Mouse (Mus musculus): ENCODE measurements around the gene Sp100.
"Not testable (repeated sequence)": the region's sequence is repeated elsewhere in the genome, so short reads cannot be mapped to it uniquely, and the experiment has no call there.

DNA sequence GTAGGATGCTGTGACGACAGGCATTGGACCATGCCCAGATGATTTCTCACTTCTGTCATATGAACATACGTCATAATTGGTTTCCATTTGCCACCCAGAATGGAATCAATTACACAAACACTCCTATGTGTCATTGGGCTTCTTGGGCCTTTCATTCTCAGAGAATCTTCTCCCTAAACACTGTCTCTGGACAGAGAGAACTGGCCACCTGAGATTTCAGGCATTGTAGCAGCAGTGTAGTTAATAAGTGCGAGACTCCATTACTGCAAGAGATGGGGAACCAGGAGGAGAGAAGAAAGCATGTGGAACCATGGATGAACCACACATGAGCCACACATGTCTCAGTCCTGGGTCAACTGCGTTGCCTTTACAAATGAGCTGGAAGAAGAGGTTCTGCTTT, 41.4 kb upstream of the Sp100 start:
- not testable (repeated sequence) for TF ChIP-seq CTCF (IDR thresholded peaks at IDR 0.05; ENCODE audit: low read depth, low read length); POLR2A (IDR thresholded peaks at IDR 0.05; ENCODE audit: insufficient read depth, low read length)
